8 mouse cellular contexts compared by ENCODE assay signal in the genomic region with DNA sequence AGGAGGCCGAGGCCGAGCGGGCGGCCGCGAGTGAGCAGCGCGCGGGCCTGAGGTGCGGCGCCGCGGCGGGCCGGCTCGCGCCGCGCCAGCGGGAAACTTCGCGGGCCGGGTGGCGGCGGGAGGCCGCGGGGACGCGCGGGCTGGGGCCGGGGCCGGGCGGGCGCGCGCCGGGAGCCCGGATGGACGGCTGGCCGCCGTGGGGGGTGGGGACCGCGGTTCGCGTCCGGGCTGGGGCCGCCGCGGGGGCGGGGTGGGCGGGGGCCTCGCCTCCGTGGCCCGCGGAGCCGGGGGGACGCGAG. TPM values are rescaled to one million over a fixed set of nuclear protein-coding genes. Genes with fewer than 3 reads are reported as not detected.
DNase-seq lines count a peak whose midpoint lies in the region; ATAC-seq and TF ChIP-seq lines count a peak whose summit lies in the region.

No protein-coding gene starts in this region.

- ATAC-seq in kidney, embryonic 15.5 days (replicated peaks; ENCODE audit: low FRiP score) = no peak; the same call in 1 of the 2 replicates
- ATAC-seq in hindbrain, embryonic 16.5 days = no peak; the same call in 1 of the 2 replicates
- peak; percentile 12; the same call in 1 of the 2 replicates for ATAC-seq in midbrain, embryonic 13.5 days

- H3K4me1 ChIP-seq in kidney, embryonic 15.5 days = peaks cover 44% of the 10 kb centered on the region
- peaks cover 11% of the 10 kb centered on the region; the same call in 1 of the 2 replicates for H3K4me1 ChIP-seq in cortical plate, adult 2 months (ENCODE audit: control insufficient read depth, insufficient read depth, low read length)
- H3K4me1 ChIP-seq in hindbrain, embryonic 16.5 days (ENCODE audit: control insufficient read depth, insufficient read depth, low read depth, low read length) = peaks cover 37% of the 10 kb centered on the region
- peaks cover 70% of the 10 kb centered on the region for H3K4me1 ChIP-seq in midbrain, embryonic 13.5 days (replicated peaks)

- H3K4me2 ChIP-seq in kidney, embryonic 15.5 days = peak overlapping the region; percentile 75
- peak overlapping the region; percentile 75 for H3K4me2 ChIP-seq in hindbrain, embryonic 16.5 days (ENCODE audit: low read length)
- peak overlapping the region; percentile 98 for H3K4me2 ChIP-seq in midbrain, embryonic 13.5 days (replicated peaks)

- peak overlapping the region; percentile 94 for H3K4me3 ChIP-seq in kidney, embryonic 15.5 days (replicated peaks)
- H3K4me3 ChIP-seq in cortical plate, adult 2 months (ENCODE audit: insufficient read depth, low read length) = peak overlapping the region; percentile 97
- peak overlapping the region; percentile 79 for H3K4me3 ChIP-seq in hindbrain, embryonic 16.5 days (ENCODE audit: low read length)
- H3K4me3 ChIP-seq in midbrain, embryonic 13.5 days (replicated peaks) = peak overlapping the region; percentile 97

- H3K9ac ChIP-seq in kidney, embryonic 15.5 days = peak overlapping the region; percentile 92
- H3K9ac ChIP-seq in hindbrain, embryonic 16.5 days (ENCODE audit: low read depth, low read length) = peak overlapping the region; percentile 94
- H3K9ac ChIP-seq in midbrain, embryonic 13.5 days (replicated peaks) = peak overlapping the region; percentile 88

- H3K36me3 ChIP-seq in kidney, embryonic 15.5 days = peaks cover 13% of the 10 kb centered on the region; the same call in 1 of the 2 replicates
- H3K36me3 ChIP-seq in hindbrain, embryonic 16.5 days (ENCODE audit: control insufficient read depth, insufficient read depth, low read length) = no peaks in the 10 kb centered on the region
- H3K36me3 ChIP-seq in midbrain, embryonic 13.5 days = no peaks in the 10 kb centered on the region

- WGBS in kidney, embryonic 15.5 days = 3% methylated on average over 12 of the region's 58 CpGs
- WGBS in hindbrain, embryonic 16.5 days = 0% methylated on average over 14 of the region's 58 CpGs
- 0% methylated on average over 13 of the region's 58 CpGs for WGBS in midbrain, embryonic 13.5 days

- no peaks in the 10 kb centered on the region for H3K9me3 ChIP-seq in kidney, embryonic 15.5 days (replicated peaks)
- no peaks in the 10 kb centered on the region for H3K9me3 ChIP-seq in hindbrain, embryonic 16.5 days (ENCODE audit: control insufficient read depth, low read length)
- H3K9me3 ChIP-seq in midbrain, embryonic 13.5 days = no peaks in the 10 kb centered on the region

- no peak for TF ChIP-seq CTCF in cortical plate, adult 2 months (IDR thresholded peaks at IDR 0.05; ENCODE audit: extremely low read depth, insufficient read depth, low read length)

- no peak for TF ChIP-seq POLR2A in cortical plate, adult 2 months (IDR thresholded peaks at IDR 0.05; ENCODE audit: extremely low read depth, insufficient read depth, low read length)

- no peaks in the 10 kb centered on the region for H3K27me3 ChIP-seq in kidney, embryonic 15.5 days
- no peaks in the 10 kb centered on the region for H3K27me3 ChIP-seq in hindbrain, embryonic 16.5 days (replicated peaks; ENCODE audit: control insufficient read depth, insufficient read depth, low read length)
- no peaks in the 10 kb centered on the region for H3K27me3 ChIP-seq in midbrain, embryonic 13.5 days

- no peak for DNase-seq in kidney, postnatal 14 days
- DNase-seq in embryo, embryonic 11 days = no peak
- DNase-seq in left cerebral cortex, adult 9 months (ENCODE audit: low spot score in 2 of 2) = no peak
- DNase-seq in ovary, postnatal 36 days (ENCODE audit: low spot score) = no peak

- peak overlapping the region; percentile 96 for H3K27ac ChIP-seq in kidney, embryonic 15.5 days
- peak overlapping the region; percentile 94 for H3K27ac ChIP-seq in cortical plate, adult 2 months (ENCODE audit: insufficient read depth, low read length)
- peak overlapping the region; percentile 95 for H3K27ac ChIP-seq in hindbrain, embryonic 16.5 days (ENCODE audit: low read depth, low read length)
- H3K27ac ChIP-seq in midbrain, embryonic 13.5 days = peak overlapping the region; percentile 94

RNA-seq across cellular contexts. Expression of a gene that starts 4.5 kb away (rescaled TPM):
- 543 and 552 TPM in 2 replicates for polyA plus RNA-seq in kidney, embryonic 15.5 days (2015; fragmentation: Nextera tagmentation; extraction: Ambion mirVana)
- polyA plus RNA-seq in cortical plate, adult 2 months (2012; rRNA removed) = 198 and 204 TPM in 2 replicates
- 350 and 375 TPM in 2 replicates for polyA plus RNA-seq in hindbrain, embryonic 16.5 days (2015; fragmentation: Nextera tagmentation; extraction: Ambion mirVana)
- 616 and 667 TPM in 2 replicates for polyA plus RNA-seq in midbrain, embryonic 13.5 days (2015; fragmentation: Nextera tagmentation; extraction: Ambion mirVana)
